Mouse (Mus musculus) adrenal gland, adult 2 months (tissue): ENCODE measurements at regions not wholly inside any gene's neighbourhood (a gene's known extent, or its start where the extent isn't known, plus 50 kb on each side); places are given as distances from the start of the nearest gene placed in this dataset.
A peak's percentile ranks its signal among the peaks of the same experiment; 100 is the strongest.

Source experiments
- DNase-seq: peaks from one replicate; pipeline ENCODE4 v3.0.0; 2021

- DNase-seq = peak; percentile 3
Observed at GRCm38 (mm10) chr9:116511450-116511849, 336.3 kb upstream of the Tgfbr2 start.

GRCm38 (mm10) chr9:116507756-116508155 is 332.6 kb upstream of the Tgfbr2 start:
- DNase-seq = no peak

- no peak for DNase-seq
Observed at GRCm38 (mm10) chr9:116502831-116503230, 327.7 kb upstream of the Tgfbr2 start.

- no peak for DNase-seq
Observed at GRCm38 (mm10) chr9:116500951-116501350, 325.8 kb upstream of the Tgfbr2 start.

- no peak for DNase-seq
Observed at GRCm38 (mm10) chr9:116491227-116491626, 316.1 kb upstream of the Tgfbr2 start.

- DNase-seq = peak; percentile 19
Observed at GRCm38 (mm10) chr9:116489787-116490186, 314.6 kb upstream of the Tgfbr2 start.

- no peak for DNase-seq
Observed at GRCm38 (mm10) chr9:116489273-116489672, 314.1 kb upstream of the Tgfbr2 start.

GRCm38 (mm10) chr9:116477309-116477708 is 302.1 kb upstream of the Tgfbr2 start:
- DNase-seq = no peak

- DNase-seq = no peak
Observed at GRCm38 (mm10) chr9:116475206-116475955, 300.2 kb upstream of the Tgfbr2 start.

- no peak for DNase-seq
Observed at GRCm38 (mm10) chr9:116472855-116473254, 297.7 kb upstream of the Tgfbr2 start.

- peak; percentile 10 for DNase-seq
Observed at GRCm38 (mm10) chr9:116468569-116469250, 293.6 kb upstream of the Tgfbr2 start.

GRCm38 (mm10) chr9:116466336-116466735 is 291.2 kb upstream of the Tgfbr2 start:
- peak; percentile 45 for DNase-seq

GRCm38 (mm10) chr9:116464626-116465025 is 289.5 kb upstream of the Tgfbr2 start:
- DNase-seq = no peak

GRCm38 (mm10) chr9:116462232-116462631 is 287.1 kb upstream of the Tgfbr2 start:
- no peak for DNase-seq

GRCm38 (mm10) chr9:116460022-116460421 is 284.9 kb upstream of the Tgfbr2 start:
- no peak for DNase-seq

GRCm38 (mm10) chr9:116452050-116452449 is 276.9 kb upstream of the Tgfbr2 start:
- DNase-seq = no peak

- no peak for DNase-seq
Observed at GRCm38 (mm10) chr9:116450829-116451228, 275.7 kb upstream of the Tgfbr2 start.

- no peak for DNase-seq
Observed at GRCm38 (mm10) chr9:116447734-116448133, 272.6 kb upstream of the Tgfbr2 start.

GRCm38 (mm10) chr9:116438580-116438979 is 263.4 kb upstream of the Tgfbr2 start:
- no peak for DNase-seq

GRCm38 (mm10) chr9:116434414-116434813 is 259.3 kb upstream of the Tgfbr2 start:
- no peak for DNase-seq

- DNase-seq = no peak
Observed at GRCm38 (mm10) chr9:116429061-116429460, 253.9 kb upstream of the Tgfbr2 start.

- DNase-seq = no peak
Observed at GRCm38 (mm10) chr9:116428475-116428874, 253.3 kb upstream of the Tgfbr2 start.

GRCm38 (mm10) chr9:116427278-116427677 is 252.1 kb upstream of the Tgfbr2 start:
- DNase-seq = no peak
